Mouse (Mus musculus): Measurements from ENCODE around the gene Eif2s1. TPM values are rescaled to one million over a fixed set of nuclear protein-coding genes. Genes with fewer than 3 reads are reported as not detected.
A peak's percentile ranks its signal among the peaks of the same experiment; 100 is the strongest.

Eif2s1 gene
- total and polyA plus RNA-seq, 3 experiments, result 124 to 351 (median 196) TPM

DNA sequence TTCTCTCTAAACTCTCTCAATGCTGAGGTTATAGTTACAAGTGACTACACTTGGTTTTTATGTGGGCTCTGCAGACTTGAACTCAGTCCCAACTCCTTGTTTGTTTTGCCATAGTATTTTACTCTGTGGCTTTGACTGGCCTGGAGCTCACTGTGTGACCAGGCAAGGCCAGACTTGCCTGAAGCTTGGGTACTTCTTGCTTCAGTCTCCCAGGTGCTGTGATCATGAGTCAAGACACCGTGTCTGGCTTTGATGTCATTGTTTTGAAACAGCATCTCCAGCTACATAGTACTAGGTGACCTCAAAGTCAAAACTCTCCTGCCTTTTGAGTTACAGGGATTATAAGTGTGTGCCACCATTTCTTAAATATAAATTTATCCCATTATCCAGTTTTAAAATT, 68.3 kb downstream of the Eif2s1 start:
- in situ Hi-C loops (cut with MboI; ENCODE audit: low pct_ligation_motif_present, low pct_unique_long_range_greater_than_20kb, low sequenced_read_pairs), result no loop called here
- Histone ChIP-seq H3K9ac (ENCODE audit: insufficient read depth, low read depth) (no peak overlapping the region), H3K79me2 (replicated peaks; ENCODE audit: control insufficient read depth, extremely low read depth, insufficient read depth, poor library complexity, severe bottlenecking) (no peaks in the 10 kb centered on the region), H3K27ac (ENCODE audit: insufficient read depth, low read depth) (no peak overlapping the region), H3K4me3 (replicated peaks in 1 of 3; ENCODE audit: low read depth in 2 of 3, low read length in 2 of 3, poor library complexity in 1 of 3) (no peak overlapping the region), H3K9me3 (replicated peaks; ENCODE audit: low read length) (no peaks in the 10 kb centered on the region), H3K36me3 (replicated peaks in 1 of 2; ENCODE audit: control insufficient read depth in 1 of 2, insufficient read depth in 1 of 2, low read length in 1 of 2) (no peaks in the 10 kb centered on the region), H3K4me1 (ENCODE audit: control insufficient read depth in 1 of 2, insufficient read depth in 2 of 2) (peaks cover 22 to 48% of the 10 kb centered on the region in 2 experiments), H3K4me2 (ENCODE audit: insufficient read depth, low read depth, poor library complexity, severe bottlenecking) (no peak overlapping the region), H3K27me3 (replicated peaks) (no peaks in the 10 kb centered on the region)
- dilution Hi-C loops (cut with MboI; ENCODE audit: extremely low pct_ligation_motif_present, extremely low pct_unique_long_range_greater_than_20kb, low sequenced_read_pairs), result no loop called here
- peak; percentile 69 for DNase-seq (ENCODE audit: extremely low read depth)
- TF ChIP-seq RAD21 (IDR thresholded peaks at IDR 0.05; ENCODE audit: low read depth, low read length), result no peak
- no peak for TF ChIP-seq MAFK (IDR thresholded peaks at IDR 0.05; ENCODE audit: insufficient replicate concordance, low read length)
- no peak for TF ChIP-seq RCOR1 (conservative IDR thresholded peaks at IDR 0.05; ENCODE audit: low read depth, low read length)
- TF ChIP-seq IRF4 (IDR thresholded peaks at IDR 0.05; ENCODE audit: low read depth, low read length), result peak; percentile 79
- no peak for TF ChIP-seq POLR2AphosphoS2 (IDR thresholded peaks at IDR 0.05; ENCODE audit: low read depth, low read length)
- TF ChIP-seq PAX5 (IDR thresholded peaks at IDR 0.05; ENCODE audit: low read length), result no peak
- no peak for TF ChIP-seq USF1 (IDR thresholded peaks at IDR 0.05; ENCODE audit: low read depth, low read length)
- no peak for TF ChIP-seq MYC (IDR thresholded peaks at IDR 0.05; ENCODE audit: low read depth, low read length)
- TF ChIP-seq TCF12 (IDR thresholded peaks at IDR 0.05; ENCODE audit: low read depth, low read length), result peak; percentile 71
- no peak for TF ChIP-seq SMC3 (IDR thresholded peaks at IDR 0.05; ENCODE audit: low read depth, low read length)
- TF ChIP-seq ZMIZ1 (IDR thresholded peaks at IDR 0.05; ENCODE audit: low read depth, low read length), result no peak
- no peak for TF ChIP-seq NELFE (IDR thresholded peaks at IDR 0.05; ENCODE audit: low read depth, low read length)
- TF ChIP-seq GABPA (IDR thresholded peaks at IDR 0.05; ENCODE audit: insufficient replicate concordance, low read depth, low read length), result no peak
- TF ChIP-seq EP300 (IDR thresholded peaks at IDR 0.05; ENCODE audit: low read length), result peak; percentile 69; the same call in 1 of the 2 replicates
- TF ChIP-seq HCFC1 (IDR thresholded peaks at IDR 0.05; ENCODE audit: low read depth, low read length), result no peak
- TF ChIP-seq ZC3H11A (IDR thresholded peaks at IDR 0.05; ENCODE audit: low read depth, low read length), result no peak
- TF ChIP-seq MAZ (IDR thresholded peaks at IDR 0.05; ENCODE audit: low read depth, low read length), result no peak
- TF ChIP-seq CHD2 (IDR thresholded peaks at IDR 0.05; ENCODE audit: low read length), result no peak
- TF ChIP-seq TBP (conservative IDR thresholded peaks at IDR 0.05; ENCODE audit: low read depth, low read length), result no peak
- no peak for TF ChIP-seq NRF1 (IDR thresholded peaks at IDR 0.05; ENCODE audit: low read depth, low read length)
- TF ChIP-seq SIN3A (IDR thresholded peaks at IDR 0.05; ENCODE audit: low read length), result no peak
- TF ChIP-seq E2F4 (IDR thresholded peaks at IDR 0.05; ENCODE audit: insufficient replicate concordance, low read depth, low read length), result no peak
- no peak for TF ChIP-seq MAX (IDR thresholded peaks at IDR 0.05; ENCODE audit: low read length)
- TF ChIP-seq ELF1 (IDR thresholded peaks at IDR 0.05; ENCODE audit: low read depth, low read length), result no peak
- TF ChIP-seq UBTF (IDR thresholded peaks at IDR 0.05; ENCODE audit: low read depth, low read length), result no peak
- TF ChIP-seq ETS1 (conservative IDR thresholded peaks at IDR 0.05; ENCODE audit: low read depth, low read length), result peak; percentile 68
- TF ChIP-seq MXI1 (IDR thresholded peaks at IDR 0.05; ENCODE audit: low read depth, low read length), result no peak
- TF ChIP-seq ZKSCAN1 (IDR thresholded peaks at IDR 0.05; ENCODE audit: borderline replicate concordance, low read depth, low read length), result no peak
- no peak for TF ChIP-seq KAT2A (IDR thresholded peaks at IDR 0.05; ENCODE audit: insufficient replicate concordance, low read length)
- no peak; the same call in 1 of the 2 replicates for TF ChIP-seq JUND (conservative IDR thresholded peaks at IDR 0.05; ENCODE audit: low read depth, low read length)
- TF ChIP-seq USF2 (conservative IDR thresholded peaks at IDR 0.05; ENCODE audit: low read depth, low read length), result no peak
- no peak for TF ChIP-seq CTCF (conservative IDR thresholded peaks at IDR 0.05 in 1 of 2, IDR thresholded peaks at IDR 0.05 in 1 of 2; ENCODE audit: low read depth in 2 of 2, low read length in 2 of 2)
- peak; percentile 31; the same call in 1 of the 2 replicates for TF ChIP-seq ZNF384 (IDR thresholded peaks at IDR 0.05; ENCODE audit: low read depth, low read length)
- peak; percentile 97 for TF ChIP-seq CHD1 (IDR thresholded peaks at IDR 0.05; ENCODE audit: low read depth, low read length)
- peak; percentile 45; the same call in 1 of the 2 replicates for TF ChIP-seq JUN (IDR thresholded peaks at IDR 0.05; ENCODE audit: insufficient read depth, low read depth, low read length)
- no peak for TF ChIP-seq POLR2A (IDR thresholded peaks at IDR 0.05; ENCODE audit: low read depth, low read length)
- peak; percentile 41; the same call in 1 of the 2 replicates for TF ChIP-seq BHLHE40 (IDR thresholded peaks at IDR 0.05; ENCODE audit: low read depth, low read length)
- peak; percentile 92 for TF ChIP-seq MEF2A (IDR thresholded peaks at IDR 0.05; ENCODE audit: borderline replicate concordance, low read depth, low read length)

All from CH12.LX (cell line).